14 mouse cellular contexts compared by ENCODE assay signal in genomic region chr6:83354856-83355781, GRCm38 (mm10). TPM values are rescaled to one million over a fixed set of nuclear protein-coding genes. Genes with fewer than 3 reads are reported as not detected.
A peak's percentile ranks its signal among the peaks of the same experiment; 100 is the strongest.
DNase-seq lines count a peak whose midpoint lies in the region; ATAC-seq and TF ChIP-seq lines count a peak whose summit lies in the region.
"Had no signal": no experiment of that assay in that cellular context is flagged by ENCODE, and none has a peak within 500 bp of the region (broad histone marks: within the 10 kb centered on the region; RNA-seq: fewer than 3 reads in every experiment).

No protein-coding gene starts in this region.

- peaks cover 20% of the 10 kb centered on the region for H3K4me1 ChIP-seq in heart, embryonic 10.5 days
- peaks cover 15% of the 10 kb centered on the region for H3K4me1 ChIP-seq in liver, adult 2 months (ENCODE audit: control insufficient read depth, insufficient read depth, low read length)
- H3K4me1 ChIP-seq in liver, embryonic 11.5 days (replicated peaks; ENCODE audit: control insufficient read depth, insufficient read depth, low read length): peaks cover 28% of the 10 kb centered on the region
- peaks cover 2% of the 10 kb centered on the region; the same call in 1 of the 2 replicates for H3K4me1 ChIP-seq in intestine, postnatal 0 days (replicated peaks; ENCODE audit: control insufficient read depth, insufficient read depth, low read length)
- H3K4me1 ChIP-seq in liver, postnatal 0 days (ENCODE audit: insufficient read depth): peaks cover 18% of the 10 kb centered on the region

- TF ChIP-seq EP300 in liver, postnatal 0 days (IDR thresholded peaks at IDR 0.05; ENCODE audit: low read depth): no peak

- peaks cover 76% of the 10 kb centered on the region for H3K36me3 ChIP-seq in heart, embryonic 10.5 days
- H3K36me3 ChIP-seq in liver, adult 2 months (ENCODE audit: control insufficient read depth, insufficient read depth, low read length): peaks cover 6% of the 10 kb centered on the region; the same call in 1 of the 2 replicates
- H3K36me3 ChIP-seq in liver, embryonic 11.5 days (ENCODE audit: control insufficient read depth, insufficient read depth, low read length): peaks cover 37% of the 10 kb centered on the region
- peaks cover 40% of the 10 kb centered on the region for H3K36me3 ChIP-seq in intestine, postnatal 0 days (ENCODE audit: control insufficient read depth, insufficient read depth)
- H3K36me3 ChIP-seq in liver, postnatal 0 days (replicated peaks; ENCODE audit: insufficient read depth, low read length): peaks cover 61% of the 10 kb centered on the region

- no peak overlapping the region for H3K27ac ChIP-seq in heart, embryonic 10.5 days
- peak overlapping the region; percentile 26 for H3K27ac ChIP-seq in liver, adult 2 months (replicated peaks; ENCODE audit: insufficient read depth, low read depth, low read length)
- H3K27ac ChIP-seq in liver, embryonic 11.5 days (ENCODE audit: low read depth, low read length): no peak overlapping the region
- peak overlapping the region; percentile 68 for H3K27ac ChIP-seq in intestine, postnatal 0 days (ENCODE audit: low read depth, low read length)
- H3K27ac ChIP-seq in liver, postnatal 0 days (ENCODE audit: low read depth): no peak overlapping the region
- H3K27ac ChIP-seq: embryonic facial prominence, embryonic 10.5 days; forebrain, embryonic 15.5 days had no signal

- no peaks in the 10 kb centered on the region for H3K27me3 ChIP-seq in heart, embryonic 10.5 days (ENCODE audit: insufficient read depth, poor library complexity, severe bottlenecking)
- H3K27me3 ChIP-seq in liver, adult 2 months (ENCODE audit: control insufficient read depth, insufficient read depth, low read length): no peaks in the 10 kb centered on the region
- no peaks in the 10 kb centered on the region for H3K27me3 ChIP-seq in liver, embryonic 11.5 days (replicated peaks; ENCODE audit: control insufficient read depth, insufficient read depth, low read length)
- H3K27me3 ChIP-seq in intestine, postnatal 0 days (replicated peaks; ENCODE audit: control insufficient read depth, insufficient read depth, low read length): no peaks in the 10 kb centered on the region
- no peaks in the 10 kb centered on the region for H3K27me3 ChIP-seq in liver, postnatal 0 days (ENCODE audit: insufficient read depth, low read length)
- H3K27me3 ChIP-seq: forebrain, embryonic 15.5 days had no signal

- WGBS in heart, embryonic 10.5 days: 88% methylated on average over 9 of the region's 9 CpGs
- 41% methylated on average over 9 of the region's 9 CpGs for WGBS in liver, adult 2 months
- WGBS in liver, embryonic 11.5 days: 87% methylated on average over 9 of the region's 9 CpGs
- 48% methylated on average over 9 of the region's 9 CpGs for WGBS in intestine, postnatal 0 days
- WGBS in liver, postnatal 0 days (ENCODE audit: insufficient replicate concordance): 70% methylated on average over 9 of the region's 9 CpGs

- H3K4me2 ChIP-seq in liver, embryonic 11.5 days: no peak overlapping the region
- no peak overlapping the region; the same call in 1 of the 2 replicates for H3K4me2 ChIP-seq in intestine, postnatal 0 days (replicated peaks; ENCODE audit: low read depth)
- no peak overlapping the region for H3K4me2 ChIP-seq in liver, postnatal 0 days (ENCODE audit: low read depth, low read length)
- H3K4me2 ChIP-seq: forebrain, embryonic 15.5 days had no signal

- DNase-seq in heart, embryonic 10.5 days (ENCODE audit: low spot score): peak; percentile 64
- DNase-seq in heart, adult 9 months (ENCODE audit: low spot score in 2 of 2): no peak
- peak; percentile 65 for DNase-seq in liver, adult 2 months (ENCODE audit: extremely low read depth, low read depth, low spot score)
- DNase-seq in liver, embryonic 11.5 days (ENCODE audit: low spot score): no peak
- DNase-seq in liver, postnatal 0 days: peak; percentile 15
- DNase-seq: cerebellum, postnatal 36 days; heart, postnatal 4 days; lung, postnatal 14 days had no signal

- no peaks in the 10 kb centered on the region for H3K9me3 ChIP-seq in heart, embryonic 10.5 days
- no peaks in the 10 kb centered on the region for H3K9me3 ChIP-seq in liver, embryonic 11.5 days (ENCODE audit: control insufficient read depth, low read length)
- no peaks in the 10 kb centered on the region for H3K9me3 ChIP-seq in intestine, postnatal 0 days (ENCODE audit: control insufficient read depth)
- H3K9me3 ChIP-seq in liver, postnatal 0 days (ENCODE audit: low read length): no peaks in the 10 kb centered on the region
- H3K9me3 ChIP-seq: embryonic facial prominence, embryonic 10.5 days; forebrain, embryonic 15.5 days had no signal

- H3K4me3 ChIP-seq in heart, embryonic 10.5 days: no peak overlapping the region
- no peak overlapping the region for H3K4me3 ChIP-seq in liver, adult 2 months (ENCODE audit: insufficient read depth, low read depth, low read length)
- no peak overlapping the region for H3K4me3 ChIP-seq in liver, embryonic 11.5 days (ENCODE audit: low read depth, low read length)
- no peak overlapping the region for H3K4me3 ChIP-seq in intestine, postnatal 0 days (ENCODE audit: low read depth, low read length)
- no peak overlapping the region for H3K4me3 ChIP-seq in liver, postnatal 0 days (ENCODE audit: low read depth, low read length)
- H3K4me3 ChIP-seq: embryonic facial prominence, embryonic 10.5 days; forebrain, embryonic 15.5 days had no signal

- H3K79me2 ChIP-seq in liver, adult 2 months (ENCODE audit: control insufficient read depth, insufficient read depth, low read length): peaks cover 6% of the 10 kb centered on the region; the same call in 1 of the 2 replicates

- no peak for TF ChIP-seq CTCF in liver, adult 2 months (IDR thresholded peaks at IDR 0.05; ENCODE audit: low read depth, low read length)
- no peak for TF ChIP-seq CTCF in intestine, postnatal 0 days (IDR thresholded peaks at IDR 0.05; ENCODE audit: low read depth)
- TF ChIP-seq CTCF in liver, postnatal 0 days (IDR thresholded peaks at IDR 0.05; ENCODE audit: low read depth): no peak

- no peak for TF ChIP-seq POLR2A in liver, adult 2 months (IDR thresholded peaks at IDR 0.05; ENCODE audit: extremely low read depth, insufficient read depth, low read length)

- H3K9ac ChIP-seq in liver, adult 2 months (ENCODE audit: low read depth, low read length): no peak overlapping the region; the same call in 1 of the 2 replicates
- no peak overlapping the region for H3K9ac ChIP-seq in liver, embryonic 11.5 days (ENCODE audit: low read depth, low read length)
- no peak overlapping the region for H3K9ac ChIP-seq in intestine, postnatal 0 days (ENCODE audit: low read depth, low read length)
- no peak overlapping the region for H3K9ac ChIP-seq in liver, postnatal 0 days (replicated peaks)
- H3K9ac ChIP-seq: forebrain, embryonic 15.5 days had no signal

- ATAC-seq in liver, embryonic 11.5 days (replicated peaks; ENCODE audit: low FRiP score): no peak
- peak; percentile 73 for ATAC-seq in intestine, postnatal 0 days
- no peak for ATAC-seq in liver, postnatal 0 days
- ATAC-seq in erythroid progenitor cell, adult 5-6 weeks (replicated peaks; ENCODE audit: low FRiP score, poor library complexity, severe bottlenecking): no peak
- ATAC-seq: forebrain, embryonic 15.5 days; hindbrain, embryonic 16.5 days; midbrain, embryonic 16.5 days had no signal

RNA-seq across cellular contexts. Expression of gene Bola3, which starts 6.2 kb away (rescaled TPM):
- polyA plus RNA-seq in heart, embryonic 10.5 days (2016; fragmentation: Nextera tagmentation; extraction: Ambion mirVana): 238 and 283 TPM in 2 replicates
- 26.4 and 47.1 TPM in 2 replicates for total RNA-seq in liver, adult 2 months (2014; rRNA removed)
- 144 and 246 TPM in 2 replicates for polyA plus RNA-seq in liver, adult 2 months (2012; rRNA removed)
- polyA plus RNA-seq in liver, embryonic 11.5 days (2014; fragmentation: Nextera tagmentation; extraction: Ambion mirVana): 307 and 333 TPM in 2 replicates
- 167 and 184 TPM in 2 replicates for polyA plus RNA-seq in intestine, postnatal 0 days (2015; fragmentation: Nextera tagmentation; extraction: Ambion mirVana)
- 277 and 286 TPM in 2 replicates for polyA plus RNA-seq in liver, postnatal 0 days (2015; fragmentation: Nextera tagmentation; extraction: Ambion mirVana)
- total RNA-seq in erythroid progenitor cell, adult 5-6 weeks (2015; ENCODE audit: low replicate concordance): 187 and 245 TPM in 2 replicates
- total RNA-seq in erythroid progenitor cell, adult 5-6 weeks (2017; ENCODE audit: low replicate concordance): 109 and 149 TPM in 2 replicates

RNA-seq across cellular contexts. Expression of gene Mob1a, which starts 29.3 kb away (rescaled TPM):
- 42.8 and 50.7 TPM in 2 replicates for polyA plus RNA-seq in heart, embryonic 10.5 days (2016; fragmentation: Nextera tagmentation; extraction: Ambion mirVana)
- 35.2 and 40.4 TPM in 2 replicates for total RNA-seq in liver, adult 2 months (2014; rRNA removed)
- 11.6 and 11.9 TPM in 2 replicates for polyA plus RNA-seq in liver, adult 2 months (2012; rRNA removed)
- polyA plus RNA-seq in liver, embryonic 11.5 days (2014; fragmentation: Nextera tagmentation; extraction: Ambion mirVana): 78.5 and 84.8 TPM in 2 replicates
- 29.7 and 30.8 TPM in 2 replicates for polyA plus RNA-seq in intestine, postnatal 0 days (2015; fragmentation: Nextera tagmentation; extraction: Ambion mirVana)
- 17.2 and 20.9 TPM in 2 replicates for polyA plus RNA-seq in liver, postnatal 0 days (2015; fragmentation: Nextera tagmentation; extraction: Ambion mirVana)
- 94.3 and 94.8 TPM in 2 replicates for total RNA-seq in erythroid progenitor cell, adult 5-6 weeks (2015; ENCODE audit: low replicate concordance)
- 88.7 and 102 TPM in 2 replicates for total RNA-seq in erythroid progenitor cell, adult 5-6 weeks (2017; ENCODE audit: low replicate concordance)

RNA-seq across cellular contexts. Expression of gene Mthfd2, which starts 29.4 kb away (rescaled TPM):
- 50.6 and 58.7 TPM in 2 replicates for polyA plus RNA-seq in heart, embryonic 10.5 days (2016; fragmentation: Nextera tagmentation; extraction: Ambion mirVana)
- total RNA-seq in liver, adult 2 months (2014; rRNA removed): 0.83 and 1.6 TPM in 2 replicates
- polyA plus RNA-seq in liver, adult 2 months (2012; rRNA removed): 0.98 and 1.1 TPM in 2 replicates
- polyA plus RNA-seq in liver, embryonic 11.5 days (2014; fragmentation: Nextera tagmentation; extraction: Ambion mirVana): 119 and 120 TPM in 2 replicates
- 17.6 and 18.4 TPM in 2 replicates for polyA plus RNA-seq in intestine, postnatal 0 days (2015; fragmentation: Nextera tagmentation; extraction: Ambion mirVana)
- polyA plus RNA-seq in liver, postnatal 0 days (2015; fragmentation: Nextera tagmentation; extraction: Ambion mirVana): 16.6 and 20.9 TPM in 2 replicates
- 34.8 and 56.6 TPM in 2 replicates for total RNA-seq in erythroid progenitor cell, adult 5-6 weeks (2015; ENCODE audit: low replicate concordance)
- total RNA-seq in erythroid progenitor cell, adult 5-6 weeks (2017; ENCODE audit: low replicate concordance): 37.2 and 37.9 TPM in 2 replicates

Comparison
In these comparisons a context has a peak if more than half of its experiments do, and no peak if none do; other contexts are left out.
1. DNase-seq: peak in heart, embryonic 10.5 days (single experiment), liver, adult 2 months (single experiment) and liver, postnatal 0 days (single experiment); none in heart, adult 9 months (0 of 2) and liver, embryonic 11.5 days (single experiment).
2. H3K27ac ChIP-seq: peak in liver, adult 2 months (single experiment) and intestine, postnatal 0 days (single experiment); none in heart, embryonic 10.5 days (single experiment), liver, embryonic 11.5 days (single experiment) and liver, postnatal 0 days (single experiment).